Comparison of ENCODE assay signal across 14 mouse cellular contexts in the genomic region with DNA sequence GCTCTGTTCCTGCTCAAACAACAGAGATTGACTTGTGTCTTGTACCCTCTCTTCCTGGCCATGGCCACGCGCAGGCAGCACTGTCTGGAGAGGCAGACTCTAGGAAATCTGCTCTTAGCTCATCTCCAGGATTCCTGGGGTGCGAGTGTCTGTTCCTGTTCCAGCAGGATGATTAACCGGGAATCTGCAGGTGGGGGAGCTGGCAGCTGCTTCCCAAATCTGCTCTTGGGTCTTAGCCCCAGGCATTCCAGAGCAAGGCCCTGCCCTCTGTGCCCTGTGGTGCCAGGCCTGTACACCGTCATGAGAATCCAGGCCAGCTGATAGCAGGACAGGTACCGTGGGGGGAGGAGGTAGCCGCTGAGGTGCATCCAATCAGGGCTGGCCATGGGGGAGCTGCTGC. TPM values are rescaled to one million over a fixed set of nuclear protein-coding genes. Genes with fewer than 3 reads are reported as not detected.
A peak's percentile ranks its signal among the peaks of the same experiment; 100 is the strongest.
DNase-seq lines count a peak whose midpoint lies in the region; ATAC-seq and TF ChIP-seq lines count a peak whose summit lies in the region.
"Had no signal": no experiment of that assay in that cellular context is flagged by ENCODE, and none has a peak within 500 bp of the region (broad histone marks: within the 10 kb centered on the region; RNA-seq: fewer than 3 reads in every experiment).

No protein-coding gene starts in this region.

- H3K9me3 ChIP-seq in heart, postnatal 0 days (replicated peaks; ENCODE audit: control insufficient read depth, low read length), result no peaks in the 10 kb centered on the region
- no peaks in the 10 kb centered on the region for H3K9me3 ChIP-seq in lung, embryonic 16.5 days (ENCODE audit: control insufficient read depth, low read length)
- H3K9me3 ChIP-seq in embryonic facial prominence, embryonic 10.5 days, result no peaks in the 10 kb centered on the region
- no peaks in the 10 kb centered on the region for H3K9me3 ChIP-seq in liver, embryonic 12.5 days (replicated peaks)
- no peaks in the 10 kb centered on the region for H3K9me3 ChIP-seq in liver, embryonic 11.5 days (ENCODE audit: control insufficient read depth, low read length)
- H3K9me3 ChIP-seq: forebrain, embryonic 10.5 days; midbrain, embryonic 12.5 days; neural tube, embryonic 13.5 days had no signal

- no peak overlapping the region for H3K4me2 ChIP-seq in heart, postnatal 0 days (ENCODE audit: low read depth, low read length)
- no peak overlapping the region for H3K4me2 ChIP-seq in lung, embryonic 16.5 days (ENCODE audit: low read depth, low read length)
- H3K4me2 ChIP-seq in liver, embryonic 12.5 days, result no peak overlapping the region
- no peak overlapping the region for H3K4me2 ChIP-seq in liver, embryonic 11.5 days
- H3K4me2 ChIP-seq: midbrain, embryonic 12.5 days; neural tube, embryonic 13.5 days had no signal

- 55% methylated on average over 7 of the region's 7 CpGs for WGBS in heart, postnatal 0 days
- WGBS in lung, embryonic 16.5 days, result 63% methylated on average over 7 of the region's 7 CpGs
- WGBS in embryonic facial prominence, embryonic 10.5 days, result 79% methylated on average over 7 of the region's 7 CpGs
- WGBS in liver, embryonic 12.5 days (ENCODE audit: insufficient replicate concordance), result 60% methylated on average over 7 of the region's 7 CpGs
- 70% methylated on average over 7 of the region's 7 CpGs for WGBS in liver, embryonic 11.5 days

- intact Hi-C loops in heart, postnatal 25 days (cut with DNase I), result no loop called here

- TF ChIP-seq EP300 in heart, postnatal 0 days (IDR thresholded peaks at IDR 0.05; ENCODE audit: low read depth), result no peak

- H3K4me3 ChIP-seq in heart, postnatal 0 days (ENCODE audit: low read depth, low read length), result no peak overlapping the region
- H3K4me3 ChIP-seq in lung, embryonic 16.5 days (ENCODE audit: low read length), result no peak overlapping the region
- H3K4me3 ChIP-seq in embryonic facial prominence, embryonic 10.5 days, result no peak overlapping the region
- H3K4me3 ChIP-seq in liver, embryonic 12.5 days, result no peak overlapping the region
- H3K4me3 ChIP-seq in liver, embryonic 11.5 days (ENCODE audit: low read depth, low read length), result no peak overlapping the region
- H3K4me3 ChIP-seq: forebrain, embryonic 10.5 days; midbrain, embryonic 12.5 days; neural tube, embryonic 13.5 days had no signal

- no peak for DNase-seq in heart, postnatal 0 days (ENCODE audit: low spot score)
- no peak for DNase-seq in heart, postnatal 25 days (ENCODE audit: low spot score)
- no peak for DNase-seq in lung, postnatal 14 days
- DNase-seq in cerebellum, adult 18-20 months, result peak; percentile 87 to 94
- no peak for DNase-seq in embryonic facial prominence, embryonic 10.5 days (ENCODE audit: low spot score)
- no peak for DNase-seq in liver, embryonic 11.5 days (ENCODE audit: low spot score)
- DNase-seq: kidney, adult 11 months had no signal

- H3K9ac ChIP-seq in heart, postnatal 0 days (replicated peaks; ENCODE audit: low read depth, low read length), result 0 out of 2 replicates have a peak overlapping the region, but pooled peaks have one; percentile 12
- H3K9ac ChIP-seq in lung, embryonic 16.5 days (ENCODE audit: low read length), result 0 out of 2 replicates have a peak overlapping the region, but pooled peaks have one; percentile 11
- H3K9ac ChIP-seq in liver, embryonic 12.5 days, result no peak overlapping the region
- no peak overlapping the region for H3K9ac ChIP-seq in liver, embryonic 11.5 days (ENCODE audit: low read depth, low read length)
- H3K9ac ChIP-seq: midbrain, embryonic 12.5 days had no signal

- no peak for ATAC-seq in heart, postnatal 0 days (ENCODE audit: insufficient read depth, low read depth)
- no peak for ATAC-seq in lung, embryonic 16.5 days (ENCODE audit: low read depth)
- ATAC-seq in liver, embryonic 12.5 days, result no peak
- ATAC-seq in liver, embryonic 11.5 days (replicated peaks; ENCODE audit: low FRiP score), result no peak
- ATAC-seq: CD4-positive, CD25-positive, alpha-beta regulatory T cell, adult 4 months had no signal

- no peak for TF ChIP-seq CTCF in heart, postnatal 0 days (IDR thresholded peaks at IDR 0.05; ENCODE audit: low read depth)

- H3K4me1 ChIP-seq in heart, postnatal 0 days (ENCODE audit: control insufficient read depth, insufficient read depth), result peaks cover 5% of the 10 kb centered on the region; the same call in 1 of the 2 replicates
- H3K4me1 ChIP-seq in lung, embryonic 16.5 days (replicated peaks; ENCODE audit: control insufficient read depth, insufficient read depth, low read length), result no peaks in the 10 kb centered on the region
- H3K4me1 ChIP-seq in embryonic facial prominence, embryonic 10.5 days, result peaks cover 48% of the 10 kb centered on the region
- H3K4me1 ChIP-seq in liver, embryonic 12.5 days, result no peaks in the 10 kb centered on the region
- no peaks in the 10 kb centered on the region for H3K4me1 ChIP-seq in liver, embryonic 11.5 days (replicated peaks; ENCODE audit: control insufficient read depth, insufficient read depth, low read length)

- H3K27me3 ChIP-seq in heart, postnatal 0 days (ENCODE audit: control insufficient read depth, insufficient read depth, low read length), result no peaks in the 10 kb centered on the region
- no peaks in the 10 kb centered on the region for H3K27me3 ChIP-seq in lung, embryonic 16.5 days (ENCODE audit: control insufficient read depth, insufficient read depth, low read depth, low read length)
- no peaks in the 10 kb centered on the region for H3K27me3 ChIP-seq in embryonic facial prominence, embryonic 10.5 days (replicated peaks; ENCODE audit: low read depth, poor library complexity, severe bottlenecking)
- peaks cover 5% of the 10 kb centered on the region; the same call in 1 of the 2 replicates for H3K27me3 ChIP-seq in liver, embryonic 12.5 days (replicated peaks)
- H3K27me3 ChIP-seq in liver, embryonic 11.5 days (replicated peaks; ENCODE audit: control insufficient read depth, insufficient read depth, low read length), result no peaks in the 10 kb centered on the region
- H3K27me3 ChIP-seq: midbrain, embryonic 12.5 days; neural tube, embryonic 13.5 days had no signal

- no peak overlapping the region for H3K27ac ChIP-seq in heart, postnatal 0 days (ENCODE audit: low read depth)
- H3K27ac ChIP-seq in lung, embryonic 16.5 days (ENCODE audit: low read length), result no peak overlapping the region
- peak overlapping the region; percentile 7; the same call in 1 of the 2 replicates for H3K27ac ChIP-seq in embryonic facial prominence, embryonic 10.5 days (replicated peaks)
- no peak overlapping the region for H3K27ac ChIP-seq in liver, embryonic 12.5 days
- no peak overlapping the region; the same call in 1 of the 2 replicates for H3K27ac ChIP-seq in liver, embryonic 11.5 days (ENCODE audit: low read depth, low read length)
- H3K27ac ChIP-seq: midbrain, embryonic 12.5 days; neural tube, embryonic 13.5 days had no signal

- no peaks in the 10 kb centered on the region for H3K36me3 ChIP-seq in heart, postnatal 0 days (replicated peaks; ENCODE audit: control insufficient read depth, insufficient read depth, low read length)
- no peaks in the 10 kb centered on the region for H3K36me3 ChIP-seq in lung, embryonic 16.5 days (ENCODE audit: control insufficient read depth, insufficient read depth, low read length)
- H3K36me3 ChIP-seq in embryonic facial prominence, embryonic 10.5 days (replicated peaks), result peaks cover 17% of the 10 kb centered on the region
- H3K36me3 ChIP-seq in liver, embryonic 12.5 days, result no peaks in the 10 kb centered on the region
- H3K36me3 ChIP-seq in liver, embryonic 11.5 days (ENCODE audit: control insufficient read depth, insufficient read depth, low read length), result no peaks in the 10 kb centered on the region
- H3K36me3 ChIP-seq: forebrain, embryonic 10.5 days; midbrain, embryonic 12.5 days; neural tube, embryonic 13.5 days had no signal

RNA-seq across cellular contexts. Expression of a gene that starts 34.0 kb away (rescaled TPM):
- total RNA-seq in heart, postnatal 0 days (2014; rRNA removed; ENCODE audit: low replicate concordance), result 53.3 and 79.8 TPM in 2 replicates
- polyA plus RNA-seq in heart, postnatal 0 days (2015; fragmentation: Nextera tagmentation; extraction: Ambion mirVana), result 11.6 and 12.9 TPM in 2 replicates
- 1 to 10 TPM; 7.4 to 8.9 TPM for total RNA-seq in heart, postnatal 25 days (2021)
- polyA plus RNA-seq in lung, embryonic 16.5 days (2015; fragmentation: Nextera tagmentation; extraction: Ambion mirVana), result 23.4 and 28.2 TPM in 2 replicates
- 37.9 and 38.7 TPM in 2 replicates for polyA plus RNA-seq in embryonic facial prominence, embryonic 10.5 days (2016; fragmentation: Nextera tagmentation; extraction: Ambion mirVana)
- 3.8 and 4.3 TPM in 2 replicates for polyA plus RNA-seq in liver, embryonic 12.5 days (2016; fragmentation: Nextera tagmentation; extraction: Ambion mirVana)
- 5.8 and 5.9 TPM in 2 replicates for polyA plus RNA-seq in liver, embryonic 11.5 days (2014; fragmentation: Nextera tagmentation; extraction: Ambion mirVana)
- total RNA-seq: granulocyte monocyte progenitor cell, adult 5-6 weeks had no signal
- polyA plus RNA-seq: CD4-positive, CD25-positive, alpha-beta regulatory T cell, adult 4 months had no signal

RNA-seq across cellular contexts. Expression of a gene that starts 44.1 kb away (rescaled TPM):
- total RNA-seq in heart, postnatal 0 days (2014; rRNA removed; ENCODE audit: low replicate concordance), result 116 and 146 TPM in 2 replicates
- 123 and 131 TPM in 2 replicates for polyA plus RNA-seq in heart, postnatal 0 days (2015; fragmentation: Nextera tagmentation; extraction: Ambion mirVana)
- total RNA-seq in heart, postnatal 25 days (2021), result 100 to 1,000 TPM; 118 to 124 TPM
- 144 and 148 TPM in 2 replicates for polyA plus RNA-seq in lung, embryonic 16.5 days (2015; fragmentation: Nextera tagmentation; extraction: Ambion mirVana)
- 108 and 115 TPM in 2 replicates for polyA plus RNA-seq in embryonic facial prominence, embryonic 10.5 days (2016; fragmentation: Nextera tagmentation; extraction: Ambion mirVana)
- polyA plus RNA-seq in liver, embryonic 12.5 days (2016; fragmentation: Nextera tagmentation; extraction: Ambion mirVana), result 162 and 167 TPM in 2 replicates
- polyA plus RNA-seq in liver, embryonic 11.5 days (2014; fragmentation: Nextera tagmentation; extraction: Ambion mirVana), result 133 and 149 TPM in 2 replicates

Comparison
In these comparisons a context has a peak if more than half of its experiments do, and no peak if none do; other contexts are left out.
1. DNase-seq: peak in cerebellum, adult 18-20 months (2 of 2); none in heart, postnatal 0 days (single experiment), heart, postnatal 25 days (single experiment), lung, postnatal 14 days (single experiment), embryonic facial prominence, embryonic 10.5 days (single experiment) and liver, embryonic 11.5 days (single experiment).
2. H3K9ac ChIP-seq: peak in heart, postnatal 0 days (single experiment) and lung, embryonic 16.5 days (single experiment); none in liver, embryonic 12.5 days (single experiment) and liver, embryonic 11.5 days (single experiment).